Mouse (Mus musculus) forebrain, embryonic 12.5 days (tissue): ENCODE data around the gene Baz2b. TPM values are rescaled to one million over a fixed set of nuclear protein-coding genes. Genes with fewer than 3 reads are reported as not detected.
A peak's percentile ranks its signal among the peaks of the same experiment; 100 is the strongest.

ENCODE experiments used
- ATAC-seq: fragments of 200-750 bp; cut with Nextera tagmentation; 2 replicates; pipeline ENCODE4 v1.8.0; 2017; ENCODE audit warnings: moderate TSS enrichment; ENCODE audit not compliant: low FRiP score
- H3K27ac ChIP-seq: fragments of 300-500 bp; sonication (generic); 2 replicates; pipeline ENCODE4 v1.5.1; 2016; ENCODE audit warnings: mild to moderate bottlenecking
- H3K27me3 ChIP-seq: fragments of 300-500 bp; sonication (generic); 2 replicates; pipeline ENCODE4 v1.6.1; 2016; ENCODE audit warnings: mild to moderate bottlenecking
- H3K36me3 ChIP-seq: fragments of 300-500 bp; sonication (generic); replicated peaks from 2 replicates; pipeline ENCODE4 v1.6.1; 2016; ENCODE audit warnings: mild to moderate bottlenecking
- H3K4me1 ChIP-seq: fragments of 300-500 bp; sonication (generic); 2 replicates; pipeline ENCODE4 v1.6.1; 2016
- H3K4me2 ChIP-seq: fragments of 300-500 bp; sonication (generic); 2 replicates; pipeline ENCODE4 v1.6.1; 2016; ENCODE audit warnings: mild to moderate bottlenecking, moderate library complexity
- H3K4me3 ChIP-seq: fragments of 300-500 bp; sonication (generic); replicated peaks from 2 replicates; pipeline ENCODE4 v1.5.1; 2016; ENCODE audit warnings: mild to moderate bottlenecking
- H3K9ac ChIP-seq: fragments of 300-500 bp; sonication (generic); 2 replicates; pipeline ENCODE4 v1.6.1; 2016; ENCODE audit warnings: mild to moderate bottlenecking
- H3K9me3 ChIP-seq: fragments of 300-500 bp; sonication (generic); 2 replicates; pipeline ENCODE4 v1.6.1; 2016
- WGBS: fragments of 180-500 bp; shearing (Covaris S2); methylation state at CpG from one replicate; pipeline ENCODE4 v1.1.7; 2016; 5-methylcytosine and 5-hydroxymethylcytosine counted together
- polyA plus RNA-seq: library from polyadenylated mRNA; unstranded; fragments of >200 nt; fragmentation: Nextera tagmentation; extraction: Ambion mirVana; gene quantifications from 2 replicates; pipeline ENCODE4 v1.2.1, GENCODE M21; 2016

Baz2b gene
- polyA plus RNA-seq: 82.4 and 85.6 TPM in 2 replicates

- peak within 1 kb of the TSS; percentile 76 for H3K4me2 ChIP-seq
- peak within 1 kb of the TSS; percentile 94 for H3K9ac ChIP-seq
- 0 out of 2 replicates have a peak, but pooled peaks cover 14% of the 10 kb centered on the region for H3K36me3 ChIP-seq
- WGBS: under 1% methylated on average over 44 of the region's 109 CpGs
- peak; percentile 94 for ATAC-seq
- peaks cover 4% of the 10 kb centered on the region; the same call in 1 of the 2 replicates for H3K27me3 ChIP-seq
- peaks cover 31% of the 10 kb centered on the region for H3K4me1 ChIP-seq
- H3K4me3 ChIP-seq: peak within 1 kb of the TSS; percentile 95
- H3K27ac ChIP-seq: peak within 1 kb of the TSS; percentile 93
- H3K9me3 ChIP-seq: no peaks in the 10 kb centered on the region
Measured at GRCm38 (mm10) chr2:60209703-60210651, at the start of gene Baz2b, which contains the start of gene March7. Gene Baz2b, minus strand, starts transcription at chr2:60209839. Gene March7, plus strand, starts transcription at chr2:60209887.

- no peak overlapping the region for H3K4me3 ChIP-seq
- 95% methylated on average over 5 of the region's 5 CpGs for WGBS
- H3K27ac ChIP-seq: no peak overlapping the region
- no peaks in the 10 kb centered on the region for H3K4me1 ChIP-seq
- 0 out of 2 replicates have a peak, but pooled peaks cover 3% of the 10 kb centered on the region for H3K36me3 ChIP-seq
- no peak overlapping the region for H3K9ac ChIP-seq
- ATAC-seq: no peak
- no peaks in the 10 kb centered on the region for H3K27me3 ChIP-seq
- H3K9me3 ChIP-seq: 0 out of 2 replicates have a peak, but pooled peaks cover 6% of the 10 kb centered on the region
- no peak overlapping the region for H3K4me2 ChIP-seq
Measured at GRCm38 (mm10) chr2:60259186-60259585, 49.5 kb upstream of the Baz2b start.

GRCm38 (mm10) chr2:60256751-60257150 lies 47.1 kb upstream of the Baz2b start:
- 86% methylated on average over 2 of the region's 2 CpGs for WGBS
- Histone ChIP-seq H3K9me3 (0 out of 2 replicates have a peak, but pooled peaks cover 6% of the 10 kb centered on the region), H3K4me3 (no peak overlapping the region), H3K9ac (no peak overlapping the region), H3K27ac (no peak overlapping the region), H3K4me1 (no peaks in the 10 kb centered on the region), H3K4me2 (no peak overlapping the region), H3K27me3 (no peaks in the 10 kb centered on the region), H3K36me3 (0 out of 2 replicates have a peak, but pooled peaks cover 4% of the 10 kb centered on the region)
- no peak for ATAC-seq

- Histone ChIP-seq H3K36me3 (peaks cover 15% of the 10 kb centered on the region; the same call in 1 of the 2 replicates), H3K4me1 (no peaks in the 10 kb centered on the region), H3K27ac (no peak overlapping the region), H3K4me3 (no peak overlapping the region), H3K9ac (no peak overlapping the region), H3K27me3 (no peaks in the 10 kb centered on the region), H3K9me3 (0 out of 2 replicates have a peak, but pooled peaks cover 6% of the 10 kb centered on the region), H3K4me2 (no peak overlapping the region)
- ATAC-seq: no peak
Measured at GRCm38 (mm10) chr2:60253506-60253905, 43.9 kb upstream of the Baz2b start.

GRCm38 (mm10) chr2:60252782-60253181 lies 43.1 kb upstream of the Baz2b start:
- 84% methylated on average over 4 of the region's 4 CpGs for WGBS
- Histone ChIP-seq H3K9me3 (0 out of 2 replicates have a peak, but pooled peaks cover under 1% of the 10 kb centered on the region), H3K4me3 (no peak overlapping the region), H3K9ac (no peak overlapping the region), H3K27ac (no peak overlapping the region), H3K27me3 (no peaks in the 10 kb centered on the region), H3K4me2 (no peak overlapping the region), H3K36me3 (peaks cover 15% of the 10 kb centered on the region; the same call in 1 of the 2 replicates), H3K4me1 (no peaks in the 10 kb centered on the region)
- no peak for ATAC-seq

GRCm38 (mm10) chr2:60234506-60234905 lies 24.9 kb upstream of the Baz2b start:
- Histone ChIP-seq H3K4me2 (no peak overlapping the region), H3K4me3 (no peak overlapping the region), H3K4me1 (no peaks in the 10 kb centered on the region), H3K9ac (no peak overlapping the region), H3K27ac (no peak overlapping the region), H3K36me3 (peaks cover 67% of the 10 kb centered on the region), H3K27me3 (no peaks in the 10 kb centered on the region), H3K9me3 (no peaks in the 10 kb centered on the region)
- 92% methylated on average over 7 of the region's 7 CpGs for WGBS
- ATAC-seq: no peak

- no peak for ATAC-seq
- no peaks in the 10 kb centered on the region for H3K4me1 ChIP-seq
- H3K4me2 ChIP-seq: no peak overlapping the region
- no peak overlapping the region for H3K9ac ChIP-seq
- no peaks in the 10 kb centered on the region for H3K9me3 ChIP-seq
- H3K36me3 ChIP-seq: peaks cover 57% of the 10 kb centered on the region
- H3K27me3 ChIP-seq: no peaks in the 10 kb centered on the region
- no peak overlapping the region for H3K27ac ChIP-seq
- H3K4me3 ChIP-seq: no peak overlapping the region
- WGBS: 81% methylated on average over 2 of the region's 2 CpGs
Measured at GRCm38 (mm10) chr2:60233147-60233546, 23.5 kb upstream of the Baz2b start.

- H3K9ac ChIP-seq: no peak overlapping the region
- no peak overlapping the region for H3K4me2 ChIP-seq
- ATAC-seq: no peak
- H3K9me3 ChIP-seq: no peaks in the 10 kb centered on the region
- WGBS: 94% methylated on average over 2 of the region's 2 CpGs
- H3K27me3 ChIP-seq: no peaks in the 10 kb centered on the region
- H3K4me1 ChIP-seq: no peaks in the 10 kb centered on the region
- no peak overlapping the region for H3K4me3 ChIP-seq
- H3K36me3 ChIP-seq: peaks cover 36% of the 10 kb centered on the region
- H3K27ac ChIP-seq: no peak overlapping the region
Measured at GRCm38 (mm10) chr2:60230361-60230760, 20.7 kb upstream of the Baz2b start.

GRCm38 (mm10) chr2:60228470-60228869 lies 18.8 kb upstream of the Baz2b start:
- peaks cover 24% of the 10 kb centered on the region for H3K36me3 ChIP-seq
- no peak for ATAC-seq

GRCm38 (mm10) chr2:60223489-60223888 lies 13.8 kb upstream of the Baz2b start:
- no peaks in the 10 kb centered on the region for H3K9me3 ChIP-seq
- H3K4me2 ChIP-seq: no peak overlapping the region
- H3K4me3 ChIP-seq: no peak overlapping the region
- 79% methylated on average over 1 of the region's 1 CpGs for WGBS
- no peak for ATAC-seq
- H3K27me3 ChIP-seq: no peaks in the 10 kb centered on the region
- H3K36me3 ChIP-seq: no peaks in the 10 kb centered on the region
- no peak overlapping the region for H3K27ac ChIP-seq
- H3K4me1 ChIP-seq: no peaks in the 10 kb centered on the region
- no peak overlapping the region for H3K9ac ChIP-seq

More at GRCm38 (mm10) chr2:60228470-60228869, 18.8 kb upstream of the Baz2b start:
- H3K4me2 ChIP-seq: no peak overlapping the region
- H3K4me3 ChIP-seq: no peak overlapping the region
- H3K27me3 ChIP-seq: no peaks in the 10 kb centered on the region
- H3K9me3 ChIP-seq: no peaks in the 10 kb centered on the region
- H3K4me1 ChIP-seq: no peaks in the 10 kb centered on the region
- 54% methylated on average over 1 of the region's 1 CpGs for WGBS
- no peak overlapping the region for H3K27ac ChIP-seq
- H3K9ac ChIP-seq: no peak overlapping the region

GRCm38 (mm10) chr2:60221954-60222353 lies 12.3 kb upstream of the Baz2b start:
- H3K4me1 ChIP-seq: peaks cover 5% of the 10 kb centered on the region; the same call in 1 of the 2 replicates
- no peaks in the 10 kb centered on the region for H3K27me3 ChIP-seq
- H3K9me3 ChIP-seq: no peaks in the 10 kb centered on the region
- H3K27ac ChIP-seq: no peak overlapping the region
- ATAC-seq: no peak
- H3K36me3 ChIP-seq: no peaks in the 10 kb centered on the region
- no peak overlapping the region for H3K4me3 ChIP-seq
- H3K9ac ChIP-seq: no peak overlapping the region
- no peak overlapping the region for H3K4me2 ChIP-seq
- WGBS: 97% methylated on average over 2 of the region's 2 CpGs

- 81% methylated on average over 6 of the region's 6 CpGs for WGBS
- H3K4me3 ChIP-seq: no peak overlapping the region
- no peak for ATAC-seq
- no peaks in the 10 kb centered on the region for H3K36me3 ChIP-seq
- H3K27ac ChIP-seq: no peak overlapping the region
- no peaks in the 10 kb centered on the region for H3K9me3 ChIP-seq
- no peak overlapping the region for H3K9ac ChIP-seq
- no peak overlapping the region for H3K4me2 ChIP-seq
- no peaks in the 10 kb centered on the region for H3K27me3 ChIP-seq
- peaks cover 5% of the 10 kb centered on the region; the same call in 1 of the 2 replicates for H3K4me1 ChIP-seq
Measured at GRCm38 (mm10) chr2:60221236-60221635, 11.6 kb upstream of the Baz2b start.
